Mouse (Mus musculus) thymus, postnatal 36 days (tissue): ENCODE results near the gene Slc15a3.

Experiments
- DNase-seq, 2 experiments: peaks; one replicate each; pipeline ENCODE4 v3.0.0; 2022; ENCODE audit warnings: mixed read lengths in 2 of 2

Gene Slc15a3

DNA sequence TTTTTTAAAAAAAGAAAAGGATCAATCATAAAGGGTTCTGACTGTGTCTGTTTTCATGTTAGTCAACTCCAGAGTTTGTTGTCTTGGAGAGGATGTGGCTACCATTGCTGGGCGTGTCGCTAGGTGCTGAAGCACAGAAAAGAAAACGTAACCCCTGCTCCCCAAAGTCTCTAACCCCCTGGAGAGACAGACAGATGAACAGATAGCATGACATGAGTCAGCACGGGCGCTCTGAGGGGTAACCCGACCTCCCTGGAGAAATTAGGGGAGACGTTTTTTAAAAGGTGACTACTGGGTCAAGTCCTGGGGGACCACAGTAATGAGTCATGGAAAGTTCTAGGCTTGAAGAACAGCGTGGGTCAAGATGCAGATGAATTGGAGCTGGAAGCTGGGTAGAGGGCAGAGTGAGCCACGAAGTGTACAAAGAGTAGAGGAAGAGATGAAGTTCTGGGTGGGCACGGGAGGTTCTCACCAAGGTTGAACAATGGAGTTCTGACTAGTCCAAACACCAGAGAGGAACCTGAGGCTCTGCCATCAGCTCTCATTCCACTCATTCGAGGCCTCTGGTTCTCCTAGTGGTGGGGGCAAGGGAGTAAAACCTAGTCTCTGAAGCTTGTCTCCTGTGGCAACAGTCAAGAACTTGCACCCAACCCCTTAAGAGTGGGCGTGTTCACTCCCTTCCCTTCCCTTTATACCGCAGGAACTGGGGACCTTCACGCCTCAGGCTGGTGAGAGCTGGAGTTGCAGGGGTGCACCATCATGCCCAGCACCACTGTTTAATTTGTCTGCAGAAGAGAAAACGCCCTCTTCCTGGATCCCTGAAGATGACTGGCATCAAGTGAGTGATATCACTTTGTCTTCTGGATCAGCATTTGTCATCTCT lies at the start of gene Slc15a3:
Slc15a3 (plus strand) TSS at position 718 of the 883 bp plus-strand sequence.
- no peak for DNase-seq

DNA sequence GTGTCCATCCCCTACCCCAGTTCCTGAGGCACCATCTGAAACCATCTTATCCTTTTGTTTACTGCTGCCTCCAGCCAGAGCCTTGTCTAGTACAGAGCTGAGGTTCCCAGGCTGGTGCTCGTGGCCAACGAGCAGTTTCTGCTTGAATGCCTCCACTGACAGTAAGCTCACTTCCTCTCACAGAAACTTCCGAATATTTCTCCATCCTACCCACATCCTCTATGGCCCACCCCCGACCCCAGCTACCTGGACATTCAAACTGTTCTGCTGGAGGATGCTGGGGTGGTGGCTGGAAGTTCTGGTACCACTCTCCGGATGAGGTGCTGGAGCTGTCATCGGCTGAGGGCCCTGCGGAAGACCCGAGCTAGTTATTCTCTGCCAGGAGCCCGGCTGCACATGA lies 49.2 kb upstream of the Slc15a3 start:
- no peak for DNase-seq

GRCm38 (mm10) chr19:10793044-10793443 lies 46.5 kb upstream of the Slc15a3 start:
- DNase-seq = no peak

DNA sequence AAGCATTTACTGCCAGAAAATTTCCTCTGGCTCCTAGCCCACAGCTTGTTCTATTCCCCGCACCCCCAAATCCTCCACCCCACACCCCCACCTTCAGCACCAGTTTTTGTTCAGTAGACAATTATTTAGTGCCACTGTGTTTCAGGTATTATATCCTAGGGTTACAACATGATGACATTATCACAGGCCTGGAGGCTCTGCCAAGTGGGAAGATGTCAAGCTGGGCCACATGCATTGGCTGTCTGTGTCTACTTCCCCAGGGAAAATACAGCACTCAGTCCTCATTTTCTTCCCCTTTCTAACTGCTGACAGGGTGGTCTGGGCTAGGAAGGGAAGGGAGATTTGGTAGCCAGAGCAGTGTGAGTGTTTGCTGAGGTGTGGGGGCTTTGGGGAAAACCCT lies 44.6 kb upstream of the Slc15a3 start:
- DNase-seq = no peak

GRCm38 (mm10) chr19:10798576-10798975 lies 41.0 kb upstream of the Slc15a3 start:
- no peak for DNase-seq

- DNase-seq = no peak
Measured at GRCm38 (mm10) chr19:10799155-10799554, 40.4 kb upstream of the Slc15a3 start.

DNA sequence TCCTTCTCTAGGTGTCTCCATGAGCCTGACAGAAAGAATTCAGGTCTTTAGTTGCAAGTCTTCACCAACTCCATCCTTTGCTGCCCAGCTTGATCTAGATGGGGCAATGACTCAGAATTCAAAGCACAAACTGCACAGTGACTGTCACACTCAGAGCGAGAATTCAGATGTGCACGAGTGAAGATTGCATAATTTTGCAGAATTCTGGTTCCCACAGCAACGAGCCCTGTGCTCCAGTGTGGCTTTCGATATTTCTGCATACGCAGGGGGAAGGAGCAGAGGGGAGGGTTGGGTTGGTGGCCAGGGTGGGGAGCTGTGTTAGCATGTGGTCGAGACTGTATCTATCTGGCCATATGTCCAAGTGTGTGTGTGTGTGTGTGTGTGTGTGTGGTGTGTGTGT lies 38.5 kb upstream of the Slc15a3 start:
- DNase-seq = no peak

GRCm38 (mm10) chr19:10801906-10802305 lies 37.6 kb upstream of the Slc15a3 start:
- no peak for DNase-seq

GRCm38 (mm10) chr19:10803751-10804150 lies 35.8 kb upstream of the Slc15a3 start:
- no peak for DNase-seq

DNA sequence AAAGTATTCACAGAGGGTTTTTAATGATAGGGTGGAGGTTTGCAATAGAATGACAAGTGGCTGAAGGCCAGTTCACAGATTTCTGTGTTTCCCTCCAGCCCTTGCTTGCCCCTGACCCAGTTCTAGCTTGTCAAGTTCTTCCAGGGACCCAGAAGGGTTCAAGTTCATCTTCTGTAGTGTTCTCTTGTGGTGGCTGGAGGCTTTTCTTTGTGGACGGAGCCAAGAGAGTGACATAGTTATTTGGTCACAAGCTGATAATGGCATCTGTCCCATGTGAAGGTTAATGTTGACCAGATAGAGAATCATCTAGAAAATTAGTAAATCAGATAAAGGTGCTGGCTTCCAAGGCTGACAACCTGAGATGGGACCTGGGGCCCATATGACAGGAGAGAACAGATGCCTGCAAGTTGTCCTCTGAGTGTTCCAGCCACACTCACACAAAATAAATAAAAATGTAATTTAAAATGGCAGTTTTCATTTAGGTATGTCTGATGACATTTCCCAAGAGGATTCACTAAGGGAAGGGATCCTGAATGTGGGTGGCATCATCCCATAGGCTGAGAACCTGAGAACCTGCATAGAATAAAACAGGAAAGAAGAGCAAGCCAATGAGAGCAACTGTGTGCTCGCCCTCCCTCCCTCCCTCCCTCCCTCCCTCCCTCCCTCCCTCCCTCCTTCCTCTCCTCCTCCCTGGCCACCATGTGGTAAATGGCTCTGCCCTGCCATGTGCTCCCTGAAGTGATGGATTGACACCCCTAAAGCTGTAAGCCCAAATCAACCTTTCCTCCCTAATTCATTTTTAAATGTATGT lies 34.5 kb upstream of the Slc15a3 start:
- no peak for DNase-seq

DNA sequence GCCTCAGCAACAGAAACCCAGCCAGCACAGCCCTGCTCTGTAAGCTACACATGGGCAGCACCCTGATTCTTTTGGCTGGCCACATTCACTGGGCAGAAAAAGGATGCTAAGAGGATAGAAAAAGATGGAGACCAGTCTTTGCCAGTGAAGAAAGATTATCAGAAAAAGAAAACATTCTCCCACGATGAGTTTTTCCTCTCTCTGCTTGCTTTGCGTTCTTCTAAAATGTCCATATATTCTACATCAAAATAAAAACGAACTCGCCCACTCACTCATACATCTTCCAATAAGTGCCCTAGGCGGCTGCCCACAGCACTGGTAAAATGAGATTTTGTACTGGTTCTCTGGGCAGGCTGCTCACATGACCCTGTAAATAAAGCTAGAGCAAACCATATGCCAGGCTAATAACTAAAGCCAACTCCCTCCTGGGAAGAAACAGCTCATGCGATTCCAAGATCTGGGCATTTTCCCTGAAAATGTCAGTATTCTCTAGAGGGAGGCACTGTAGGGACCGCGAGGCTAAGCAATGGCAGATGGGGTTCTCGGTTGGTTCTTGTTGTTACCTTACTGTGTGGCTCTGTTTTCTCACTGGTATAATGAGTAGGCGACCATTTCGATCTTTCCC lies 33.8 kb upstream of the Slc15a3 start:
- DNase-seq = no peak

- DNase-seq = no peak
Measured at GRCm38 (mm10) chr19:10808524-10809233, 30.8 kb upstream of the Slc15a3 start.

DNA sequence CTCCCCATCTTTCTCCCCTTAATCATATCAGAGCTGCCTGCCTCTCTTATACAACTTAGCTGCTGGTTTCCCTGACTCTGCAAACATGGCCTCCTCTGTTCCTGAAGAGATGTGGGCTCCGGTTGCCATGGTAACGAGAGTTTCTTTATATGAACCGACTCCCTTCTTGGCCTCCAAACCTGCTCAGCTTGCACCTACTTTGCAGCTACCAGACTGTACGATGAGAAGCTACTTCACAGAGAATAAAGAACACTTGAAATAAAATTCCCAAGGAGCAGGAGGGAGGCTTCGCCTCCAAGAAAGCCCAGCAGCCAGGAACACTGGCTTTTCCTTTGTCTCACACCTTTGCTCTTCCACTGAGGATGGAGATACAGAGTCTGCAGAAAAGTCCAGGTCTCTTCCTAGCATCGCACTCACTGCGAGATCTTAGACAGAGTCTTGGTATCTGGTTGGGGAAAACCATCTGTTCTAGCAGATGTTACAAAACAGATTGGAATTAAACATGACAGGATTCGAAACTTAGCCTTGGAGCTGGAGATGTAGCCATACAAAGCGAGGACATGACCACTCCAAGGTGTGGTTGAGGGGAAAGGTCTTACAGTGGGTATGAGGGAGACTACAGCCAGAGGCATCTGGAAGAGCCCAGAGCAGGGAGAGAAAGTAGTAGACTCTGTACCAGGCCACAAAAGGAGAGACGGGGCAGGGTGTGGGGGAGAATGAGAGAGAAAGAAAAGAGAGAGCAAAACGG lies 29.9 kb upstream of the Slc15a3 start:
- DNase-seq = no peak

DNA sequence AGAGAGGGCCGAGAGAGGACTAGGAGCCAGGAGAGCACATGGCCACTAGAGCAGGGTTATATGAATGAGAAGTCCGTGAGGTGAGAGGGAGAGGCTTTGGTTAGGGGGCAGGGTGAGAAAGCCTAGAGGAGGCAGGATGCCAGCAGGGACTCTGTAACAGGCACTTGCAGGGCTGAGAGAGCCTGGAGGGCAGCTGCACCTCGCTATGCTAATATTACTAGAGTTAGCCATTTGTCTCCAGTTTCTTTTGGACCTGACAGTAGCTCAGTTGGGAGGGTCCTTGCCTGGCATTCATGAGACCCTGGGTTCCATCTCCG lies 29.4 kb upstream of the Slc15a3 start:
- DNase-seq = no peak

DNA sequence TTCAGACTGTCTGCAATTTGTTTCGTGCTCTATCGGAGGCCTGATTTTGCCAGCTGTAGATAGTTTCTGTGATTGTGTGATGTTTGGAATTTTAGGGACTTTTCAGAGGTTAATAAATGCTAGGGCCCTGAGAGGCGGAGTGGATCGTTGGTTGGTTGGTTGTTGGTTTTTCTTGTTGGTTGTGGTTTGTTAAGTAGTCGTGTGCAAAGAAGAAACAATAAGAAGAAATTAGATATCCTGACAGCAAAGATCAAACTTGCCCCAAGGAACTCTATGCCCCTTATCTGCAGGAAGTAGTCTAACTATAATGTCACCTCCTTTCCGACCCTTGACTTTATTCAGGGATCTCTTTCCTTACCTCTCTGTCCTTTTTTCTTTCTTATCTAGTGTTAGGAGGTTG lies 28.1 kb upstream of the Slc15a3 start:
- no peak for DNase-seq

DNA sequence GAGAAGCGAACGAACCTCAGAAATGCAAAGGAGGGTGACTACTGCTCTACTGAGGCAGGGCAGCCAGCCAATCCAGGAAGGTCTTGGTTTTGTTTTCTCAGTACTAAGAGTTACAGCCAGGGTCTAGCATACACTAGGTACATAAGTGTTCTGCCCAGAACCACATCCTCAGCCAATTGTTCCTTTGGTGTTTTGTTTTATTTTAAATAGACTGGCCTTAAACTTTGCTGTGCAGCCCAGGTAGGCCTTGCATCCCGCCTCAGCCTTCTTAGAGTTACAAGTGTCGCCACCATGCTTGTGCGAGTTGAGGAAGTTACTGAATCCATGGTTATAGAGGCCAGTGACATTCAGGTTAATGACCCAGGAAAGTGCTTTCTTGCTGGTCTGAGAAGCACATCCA lies 26.5 kb upstream of the Slc15a3 start:
- no peak for DNase-seq

DNA sequence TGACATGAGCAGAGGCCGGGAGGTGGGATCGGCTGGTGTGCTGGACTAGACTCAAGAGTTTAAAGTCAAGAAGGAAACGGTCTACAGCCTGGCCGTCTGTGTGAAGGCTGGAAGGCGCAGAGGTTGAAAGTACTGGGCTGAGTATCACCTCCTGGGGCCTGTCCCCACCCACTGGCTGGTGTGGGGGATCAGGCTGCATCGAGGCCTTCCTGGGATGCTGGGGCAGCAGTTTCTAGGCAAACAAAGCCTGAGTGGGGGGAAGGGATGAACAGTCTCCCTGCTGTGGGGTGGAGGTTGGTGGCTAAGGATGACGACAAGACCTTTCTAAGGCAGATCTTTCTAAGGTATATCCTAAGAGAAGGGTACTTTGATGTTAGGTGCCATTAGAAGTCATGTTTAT lies 25.6 kb upstream of the Slc15a3 start:
- DNase-seq = no peak

GRCm38 (mm10) chr19:10815871-10816270 lies 23.7 kb upstream of the Slc15a3 start:
- no peak for DNase-seq

DNA sequence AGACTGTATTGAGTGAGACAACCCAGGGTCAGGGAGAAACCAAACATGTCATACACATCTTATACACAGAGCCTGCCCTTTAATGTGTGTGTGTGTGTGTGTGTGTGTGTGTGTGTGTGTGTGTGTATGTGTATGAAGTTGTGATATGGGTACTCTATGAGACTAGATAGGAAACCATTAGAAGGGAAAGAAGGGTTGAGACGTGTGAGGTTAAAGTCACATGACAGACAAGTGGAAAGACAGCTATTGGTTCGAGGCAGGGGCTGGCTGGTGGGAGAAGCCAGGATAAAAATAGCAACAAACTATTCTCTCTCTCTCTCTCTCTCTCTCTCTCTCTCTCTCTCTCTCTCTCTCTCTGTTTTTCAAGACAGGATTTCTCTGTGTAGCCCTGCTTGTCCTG lies 23.1 kb upstream of the Slc15a3 start:
- DNase-seq = no peak

DNA sequence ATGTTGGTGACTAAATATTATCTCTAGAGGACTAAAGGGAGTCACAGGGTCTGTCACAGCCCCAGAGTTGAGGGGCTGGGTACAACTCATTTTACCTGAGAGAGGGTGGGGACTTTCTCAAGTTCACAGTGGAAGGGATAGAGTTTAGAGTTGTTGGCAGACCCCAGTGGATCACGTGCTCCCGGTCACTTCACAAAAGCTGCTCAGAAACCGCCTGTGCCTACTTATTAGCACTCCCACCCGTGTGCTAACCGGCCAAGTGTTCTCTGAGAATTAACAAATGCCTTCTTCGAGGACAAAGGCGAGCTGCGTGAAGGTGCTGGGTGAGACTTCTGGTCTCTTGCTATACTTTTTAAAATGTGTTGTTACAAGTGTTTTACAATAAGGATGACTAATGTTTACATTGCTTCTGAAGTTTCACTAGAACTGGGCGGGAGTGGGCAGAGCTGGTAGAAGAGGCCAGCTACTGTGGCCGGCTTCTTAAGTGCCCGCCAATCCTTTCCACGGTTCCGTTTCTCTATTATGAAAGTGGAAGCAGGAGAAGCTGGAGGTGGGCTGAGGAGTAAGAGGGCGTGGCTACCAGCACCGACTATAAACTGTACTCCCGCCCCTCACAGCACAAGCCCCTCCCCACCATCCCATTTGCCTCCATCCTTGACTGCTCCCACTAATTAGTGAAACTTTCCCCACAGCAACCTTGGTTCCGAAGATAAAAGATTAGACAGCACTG lies 21.1 kb upstream of the Slc15a3 start:
- DNase-seq = no peak

GRCm38 (mm10) chr19:10821319-10821718 lies 18.2 kb upstream of the Slc15a3 start:
- no peak for DNase-seq

DNA sequence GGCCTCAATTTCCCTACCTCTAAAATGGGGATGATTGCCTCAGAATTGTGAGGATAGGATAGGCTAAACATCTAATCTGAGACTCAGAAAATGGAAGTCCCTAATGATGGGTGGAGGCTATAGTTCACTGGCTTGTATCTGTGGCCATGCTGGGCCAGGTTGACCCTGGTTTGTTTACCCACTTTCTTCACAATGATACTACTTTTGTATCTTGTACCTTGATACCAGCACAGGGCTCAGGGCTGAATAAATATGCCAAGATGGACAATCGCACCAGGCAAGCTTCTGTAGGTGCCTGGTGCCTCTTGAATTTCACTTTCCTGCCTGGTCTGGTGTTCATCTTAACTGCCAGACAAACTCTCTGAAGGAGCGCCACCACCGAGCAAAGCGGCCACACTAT lies 17.0 kb upstream of the Slc15a3 start:
- DNase-seq = no peak
